Mouse (Mus musculus): ENCODE data around the gene Fat1. TPM values are rescaled to one million over a fixed set of nuclear protein-coding genes. Genes with fewer than 3 reads are reported as not detected.

The Fat1 gene
- polyA plus RNA-seq, 2 experiments = 0.98 to 1.3 TPM

- no peak overlapping the region for H3K27ac ChIP-seq
- ATAC-seq (ENCODE audit: insufficient read depth) (no peak), DNase-seq (ENCODE audit: low read depth in 3 of 3, low spot score in 3 of 3) (no peak)
- H3K9me3 ChIP-seq (ENCODE audit: control insufficient read depth, low read length) = no peaks in the 10 kb centered on the region
- no peak overlapping the region for H3K9ac ChIP-seq (replicated peaks)
- 70% methylated on average over 12 of the region's 12 CpGs for WGBS (ENCODE audit: insufficient replicate concordance)
- H3K4me1 ChIP-seq (replicated peaks; ENCODE audit: control insufficient read depth in 2 of 2, insufficient read depth in 2 of 2, low read length in 1 of 2) = no peaks in the 10 kb centered on the region
- no peak for TF ChIP-seq CTCF (IDR thresholded peaks at IDR 0.05; ENCODE audit: low read depth)
- TF ChIP-seq EP300 (IDR thresholded peaks at IDR 0.05; ENCODE audit: low read depth) = no peak
- H3K4me2 ChIP-seq (ENCODE audit: low read depth) = no peak overlapping the region
- no peak overlapping the region for H3K4me3 ChIP-seq (ENCODE audit: insufficient read depth in 1 of 2, low read depth in 2 of 2, low read length in 2 of 2)
- no peaks in the 10 kb centered on the region for H3K27me3 ChIP-seq (ENCODE audit: control insufficient read depth, insufficient read depth, low read length)
- H3K36me3 ChIP-seq (replicated peaks; ENCODE audit: control insufficient read depth, insufficient read depth, low read depth) = no peaks in the 10 kb centered on the region
These were observed 44.8 kb downstream of the Fat1 start for GRCm38 (mm10) chr8:44980030-44980429.

GRCm38 (mm10) chr8:44985326-44986288 is 50.4 kb downstream of the Fat1 start:
- WGBS (ENCODE audit: insufficient replicate concordance) = 23% methylated on average over 10 of the region's 10 CpGs
- H3K27me3 ChIP-seq (ENCODE audit: control insufficient read depth, insufficient read depth, low read length) = no peaks in the 10 kb centered on the region
- no peaks in the 10 kb centered on the region for H3K4me1 ChIP-seq (replicated peaks; ENCODE audit: control insufficient read depth in 2 of 2, insufficient read depth in 2 of 2, low read length in 1 of 2)
- H3K36me3 ChIP-seq (replicated peaks; ENCODE audit: control insufficient read depth, insufficient read depth, low read depth) = no peaks in the 10 kb centered on the region
- no peaks in the 10 kb centered on the region for H3K9me3 ChIP-seq (ENCODE audit: control insufficient read depth, low read length)
- H3K9ac ChIP-seq (replicated peaks) = no peak overlapping the region
- H3K27ac ChIP-seq = no peak overlapping the region
- no peak overlapping the region for H3K4me3 ChIP-seq (ENCODE audit: insufficient read depth in 1 of 2, low read depth in 2 of 2, low read length in 2 of 2)
- H3K4me2 ChIP-seq (ENCODE audit: low read depth) = no peak overlapping the region
- DNase-seq (ENCODE audit: low read depth in 3 of 3, low spot score in 3 of 3) = no peak
- ATAC-seq (ENCODE audit: insufficient read depth) = no peak
- TF ChIP-seq CTCF (IDR thresholded peaks at IDR 0.05; ENCODE audit: low read depth) (peak; percentile 9; the same call in 1 of the 2 replicates), EP300 (IDR thresholded peaks at IDR 0.05; ENCODE audit: low read depth) (no peak)

- Histone ChIP-seq H3K27ac (no peak overlapping the region), H3K27me3 (ENCODE audit: control insufficient read depth, insufficient read depth, low read length) (no peaks in the 10 kb centered on the region), H3K9me3 (ENCODE audit: control insufficient read depth, low read length) (no peaks in the 10 kb centered on the region), H3K4me1 (replicated peaks; ENCODE audit: control insufficient read depth in 2 of 2, insufficient read depth in 2 of 2, low read length in 1 of 2) (0 out of 4 replicates have a peak, but pooled peaks cover 0 to 2% of the 10 kb centered on the region in 2 experiments), H3K36me3 (replicated peaks; ENCODE audit: control insufficient read depth, insufficient read depth, low read depth) (no peaks in the 10 kb centered on the region), H3K4me2 (ENCODE audit: low read depth) (no peak overlapping the region), H3K4me3 (ENCODE audit: insufficient read depth in 1 of 2, low read depth in 2 of 2, low read length in 2 of 2) (no peak overlapping the region), H3K9ac (replicated peaks) (no peak overlapping the region)
- WGBS (ENCODE audit: insufficient replicate concordance) = 49% methylated on average over 21 of the region's 21 CpGs
- TF ChIP-seq EP300 (IDR thresholded peaks at IDR 0.05; ENCODE audit: low read depth) = no peak
- TF ChIP-seq CTCF (IDR thresholded peaks at IDR 0.05; ENCODE audit: low read depth) = no peak
- ATAC-seq (ENCODE audit: insufficient read depth) (no peak), DNase-seq (ENCODE audit: low read depth in 3 of 3, low spot score in 3 of 3) (no peak)
These were observed 56.6 kb downstream of the Fat1 start for GRCm38 (mm10) chr8:44991700-44992487.

- TF ChIP-seq EP300 (IDR thresholded peaks at IDR 0.05; ENCODE audit: low read depth) (no peak), CTCF (IDR thresholded peaks at IDR 0.05; ENCODE audit: low read depth) (no peak)
These were observed 57.4 kb downstream of the Fat1 start for GRCm38 (mm10) chr8:44992664-44993063.

GRCm38 (mm10) chr8:44993376-44993775 is 58.1 kb downstream of the Fat1 start:
- no peaks in the 10 kb centered on the region for H3K36me3 ChIP-seq (replicated peaks; ENCODE audit: control insufficient read depth, insufficient read depth, low read depth)
- H3K4me2 ChIP-seq (ENCODE audit: low read depth) = no peak overlapping the region
- TF ChIP-seq EP300 (IDR thresholded peaks at IDR 0.05; ENCODE audit: low read depth) (no peak), CTCF (IDR thresholded peaks at IDR 0.05; ENCODE audit: low read depth) (no peak)
- WGBS (ENCODE audit: insufficient replicate concordance) = 58% methylated on average over 4 of the region's 4 CpGs
- no peak overlapping the region for H3K4me3 ChIP-seq (ENCODE audit: insufficient read depth in 1 of 2, low read depth in 2 of 2, low read length in 2 of 2)
- no peaks in the 10 kb centered on the region for H3K27me3 ChIP-seq (ENCODE audit: control insufficient read depth, insufficient read depth, low read length)
- no peak overlapping the region for H3K27ac ChIP-seq
- H3K4me1 ChIP-seq (replicated peaks; ENCODE audit: control insufficient read depth in 2 of 2, insufficient read depth in 2 of 2, low read length in 1 of 2) = 0 out of 4 replicates have a peak, but pooled peaks cover 0 to 2% of the 10 kb centered on the region in 2 experiments
- DNase-seq (ENCODE audit: low read depth in 3 of 3, low spot score in 3 of 3) = no peak
- no peaks in the 10 kb centered on the region for H3K9me3 ChIP-seq (ENCODE audit: control insufficient read depth, low read length)
- no peak overlapping the region for H3K9ac ChIP-seq (replicated peaks)
- no peak for ATAC-seq (ENCODE audit: insufficient read depth)

More at GRCm38 (mm10) chr8:44992664-44993063, 57.4 kb downstream of the Fat1 start:
- H3K4me1 ChIP-seq (replicated peaks; ENCODE audit: control insufficient read depth in 2 of 2, insufficient read depth in 2 of 2, low read length in 1 of 2) = 0 out of 4 replicates have a peak, but pooled peaks cover 0 to 2% of the 10 kb centered on the region in 2 experiments
- H3K9me3 ChIP-seq (ENCODE audit: control insufficient read depth, low read length) = no peaks in the 10 kb centered on the region
- no peak overlapping the region for H3K27ac ChIP-seq
- ATAC-seq (ENCODE audit: insufficient read depth) (no peak), DNase-seq (ENCODE audit: low read depth in 3 of 3, low spot score in 3 of 3) (no peak)
- no peak overlapping the region for H3K4me2 ChIP-seq (ENCODE audit: low read depth)
- WGBS (ENCODE audit: insufficient replicate concordance) = 54% methylated on average over 6 of the region's 6 CpGs
- H3K9ac ChIP-seq (replicated peaks) = no peak overlapping the region
- H3K36me3 ChIP-seq (replicated peaks; ENCODE audit: control insufficient read depth, insufficient read depth, low read depth) = no peaks in the 10 kb centered on the region
- no peak overlapping the region for H3K4me3 ChIP-seq (ENCODE audit: insufficient read depth in 1 of 2, low read depth in 2 of 2, low read length in 2 of 2)
- no peaks in the 10 kb centered on the region for H3K27me3 ChIP-seq (ENCODE audit: control insufficient read depth, insufficient read depth, low read length)
